Mouse (Mus musculus): ENCODE results near the gene Runx2. TPM values are rescaled to one million over a fixed set of nuclear protein-coding genes. Genes with fewer than 3 reads are reported as not detected.

Gene Runx2
- polyA plus RNA-seq, 2 experiments, result 16.5 to 27.5 TPM

DNA sequence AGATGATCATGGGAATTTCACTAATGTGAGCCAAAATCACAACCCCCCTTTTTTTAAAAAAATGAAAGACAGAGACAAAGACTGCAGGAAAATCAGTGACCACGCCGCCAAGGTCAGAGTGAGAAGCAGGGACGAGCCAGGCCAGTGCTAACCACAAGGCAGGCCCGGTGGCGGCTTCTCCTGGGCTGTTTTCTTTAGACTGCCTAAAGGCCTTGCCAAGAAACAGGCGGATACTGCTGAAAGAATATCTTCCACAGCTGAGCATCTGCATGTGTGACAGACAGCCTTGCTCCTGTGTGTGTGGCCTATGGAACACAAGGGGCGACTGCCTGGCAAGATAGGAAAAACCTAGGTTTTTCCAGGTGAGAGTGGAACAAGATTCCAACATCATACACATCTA, 136.8 kb downstream of the Runx2 start:
- Histone ChIP-seq H3K36me3 (ENCODE audit: control insufficient read depth, insufficient read depth, low read length) (no peaks in the 10 kb centered on the region; the same call in 1 of the 2 replicates), H3K27ac (replicated peaks; ENCODE audit: low read depth, low read length) (no peak overlapping the region), H3K27me3 (ENCODE audit: control insufficient read depth, insufficient read depth, low read length) (no peaks in the 10 kb centered on the region), H3K4me3 (replicated peaks; ENCODE audit: low read length) (no peak overlapping the region), H3K4me2 (replicated peaks; ENCODE audit: low read depth, low read length, severe bottlenecking) (no peak overlapping the region), H3K9me3 (ENCODE audit: control insufficient read depth, low read length) (peaks cover 12% of the 10 kb centered on the region; the same call in 1 of the 2 replicates), H3K9ac (ENCODE audit: low read depth, low read length, severe bottlenecking) (no peak overlapping the region), H3K4me1 (ENCODE audit: control insufficient read depth, insufficient read depth, low read length) (peaks cover under 1% of the 10 kb centered on the region; the same call in 1 of the 2 replicates)
- no peak for TF ChIP-seq POLR2A (IDR thresholded peaks at IDR 0.05; ENCODE audit: borderline replicate concordance, extremely low read depth, insufficient read depth, insufficient read length)
- ATAC-seq (ENCODE audit: low FRiP score, low read depth) (no peak), DNase-seq (ENCODE audit: low spot score) (peak; percentile 11)
- 75% methylated on average over 7 of the region's 7 CpGs for WGBS

DNA sequence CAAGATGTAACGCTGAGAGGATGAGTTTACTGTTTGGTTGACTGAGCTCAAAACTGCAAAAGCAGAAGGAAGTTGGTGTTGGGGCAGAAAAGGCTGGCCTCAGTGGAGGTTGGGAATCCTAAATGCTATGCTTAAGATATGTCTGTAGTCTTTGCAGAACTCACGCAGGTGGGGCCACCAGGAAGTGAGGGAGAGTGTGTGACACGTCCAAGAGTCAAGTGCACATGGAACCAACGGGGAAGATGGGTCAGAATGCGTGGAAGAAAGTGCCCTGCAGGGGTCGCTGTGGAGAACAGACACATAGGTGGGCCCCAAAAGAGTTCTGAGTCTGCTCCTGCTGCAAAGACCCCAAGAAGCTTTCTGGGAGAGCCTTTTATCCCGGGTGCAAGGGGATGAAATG, 141.8 kb downstream of the Runx2 start:
- no peak for DNase-seq (ENCODE audit: low spot score)
- H3K9me3 ChIP-seq (ENCODE audit: control insufficient read depth, low read length), result no peaks in the 10 kb centered on the region
- 72% methylated on average over 7 of the region's 7 CpGs for WGBS
- no peaks in the 10 kb centered on the region for H3K36me3 ChIP-seq (ENCODE audit: control insufficient read depth, insufficient read depth, low read length)
- H3K27me3 ChIP-seq (ENCODE audit: control insufficient read depth, insufficient read depth, low read length), result no peaks in the 10 kb centered on the region
- no peak overlapping the region for H3K4me3 ChIP-seq (replicated peaks; ENCODE audit: low read length)
- TF ChIP-seq POLR2A (IDR thresholded peaks at IDR 0.05; ENCODE audit: borderline replicate concordance, extremely low read depth, insufficient read depth, insufficient read length), result no peak
- H3K27ac ChIP-seq (replicated peaks; ENCODE audit: low read depth, low read length), result no peak overlapping the region
- no peak for ATAC-seq (ENCODE audit: low FRiP score, low read depth)
- no peak overlapping the region for H3K4me2 ChIP-seq (replicated peaks; ENCODE audit: low read depth, low read length, severe bottlenecking)
- no peak overlapping the region for H3K9ac ChIP-seq (ENCODE audit: low read depth, low read length, severe bottlenecking)
- 0 out of 2 replicates have a peak, but pooled peaks cover 7% of the 10 kb centered on the region for H3K4me1 ChIP-seq (ENCODE audit: control insufficient read depth, insufficient read depth, low read length)

DNA sequence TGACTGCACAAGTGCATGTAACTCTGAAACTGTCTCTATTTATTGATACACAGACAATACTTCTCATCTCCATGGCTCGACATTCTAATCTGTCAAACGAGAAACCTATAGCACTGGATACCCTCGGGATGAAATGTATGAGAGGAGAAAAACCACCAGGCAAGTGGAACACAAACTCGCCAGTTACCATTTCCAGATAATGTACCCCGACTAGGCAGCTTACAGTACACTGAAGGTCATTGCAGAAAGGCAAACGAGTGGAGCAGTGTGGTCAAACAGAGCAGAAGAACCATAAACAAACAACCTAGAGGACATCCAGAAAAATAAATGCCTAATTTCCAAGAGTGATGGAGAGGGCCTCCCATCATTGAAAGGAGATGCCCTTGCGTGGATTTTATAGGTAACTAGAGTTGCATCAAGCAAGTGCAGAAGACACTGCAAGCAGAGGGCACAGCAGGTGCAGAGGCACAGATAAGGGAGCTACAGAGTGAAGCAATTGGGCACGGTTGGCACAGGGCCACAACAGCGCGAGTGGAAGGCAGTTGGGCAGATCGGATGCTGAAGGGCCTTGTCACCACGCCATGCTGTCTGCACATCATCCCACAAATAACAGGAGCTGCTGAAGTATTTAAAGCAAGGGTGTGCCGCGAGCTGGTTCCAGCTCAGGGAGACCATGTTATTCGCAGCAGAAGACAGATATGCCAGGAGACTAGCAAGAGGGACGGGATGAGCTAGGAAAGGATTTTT, 142.5 kb downstream of the Runx2 start:
- H3K9ac ChIP-seq (ENCODE audit: low read depth, low read length, severe bottlenecking), result no peak overlapping the region
- H3K4me2 ChIP-seq (replicated peaks; ENCODE audit: low read depth, low read length, severe bottlenecking), result no peak overlapping the region
- DNase-seq (ENCODE audit: low spot score) (no peak), ATAC-seq (ENCODE audit: low FRiP score, low read depth) (no peak)
- no peaks in the 10 kb centered on the region for H3K36me3 ChIP-seq (ENCODE audit: control insufficient read depth, insufficient read depth, low read length)
- WGBS, result 90% methylated on average over 16 of the region's 16 CpGs
- TF ChIP-seq POLR2A (IDR thresholded peaks at IDR 0.05; ENCODE audit: borderline replicate concordance, extremely low read depth, insufficient read depth, insufficient read length), result no peak
- H3K27me3 ChIP-seq (ENCODE audit: control insufficient read depth, insufficient read depth, low read length), result no peaks in the 10 kb centered on the region
- H3K4me1 ChIP-seq (ENCODE audit: control insufficient read depth, insufficient read depth, low read length), result 0 out of 2 replicates have a peak, but pooled peaks cover 7% of the 10 kb centered on the region
- H3K9me3 ChIP-seq (ENCODE audit: control insufficient read depth, low read length), result no peaks in the 10 kb centered on the region
- H3K4me3 ChIP-seq (replicated peaks; ENCODE audit: low read length), result no peak overlapping the region
- no peak overlapping the region for H3K27ac ChIP-seq (replicated peaks; ENCODE audit: low read depth, low read length)

DNA sequence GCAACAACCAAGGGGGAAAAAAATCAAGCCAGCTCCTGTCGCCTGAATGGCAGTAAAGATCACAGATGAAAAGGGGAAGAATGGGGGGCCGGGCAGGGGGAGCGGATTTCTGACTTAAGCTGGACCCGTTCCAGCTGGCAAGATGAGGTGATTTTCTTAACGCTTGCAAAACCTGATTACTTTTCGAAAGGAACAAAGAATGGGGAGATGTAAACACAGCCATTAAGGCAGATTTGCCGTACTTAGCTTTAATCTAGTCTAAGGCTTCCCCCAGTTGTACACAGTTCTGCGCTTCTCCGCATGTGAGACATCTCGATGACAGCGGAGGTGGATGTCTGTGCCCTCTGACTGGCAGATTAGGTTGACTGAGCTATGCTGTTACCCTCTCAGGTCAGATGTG, 144.6 kb downstream of the Runx2 start:
- no peak for TF ChIP-seq POLR2A (IDR thresholded peaks at IDR 0.05; ENCODE audit: borderline replicate concordance, extremely low read depth, insufficient read depth, insufficient read length)
- no peaks in the 10 kb centered on the region for H3K9me3 ChIP-seq (ENCODE audit: control insufficient read depth, low read length)
- WGBS, result 34% methylated on average over 11 of the region's 11 CpGs
- H3K27ac ChIP-seq (replicated peaks; ENCODE audit: low read depth, low read length), result no peak overlapping the region
- H3K36me3 ChIP-seq (ENCODE audit: control insufficient read depth, insufficient read depth, low read length), result no peaks in the 10 kb centered on the region
- H3K4me3 ChIP-seq (replicated peaks; ENCODE audit: low read length), result no peak overlapping the region
- no peak overlapping the region for H3K9ac ChIP-seq (ENCODE audit: low read depth, low read length, severe bottlenecking)
- no peaks in the 10 kb centered on the region for H3K27me3 ChIP-seq (ENCODE audit: control insufficient read depth, insufficient read depth, low read length)
- H3K4me1 ChIP-seq (ENCODE audit: control insufficient read depth, insufficient read depth, low read length), result 0 out of 2 replicates have a peak, but pooled peaks cover 7% of the 10 kb centered on the region
- peak; percentile 6 for DNase-seq (ENCODE audit: low spot score)
- no peak overlapping the region for H3K4me2 ChIP-seq (replicated peaks; ENCODE audit: low read depth, low read length, severe bottlenecking)
- ATAC-seq (ENCODE audit: low FRiP score, low read depth), result no peak

DNA sequence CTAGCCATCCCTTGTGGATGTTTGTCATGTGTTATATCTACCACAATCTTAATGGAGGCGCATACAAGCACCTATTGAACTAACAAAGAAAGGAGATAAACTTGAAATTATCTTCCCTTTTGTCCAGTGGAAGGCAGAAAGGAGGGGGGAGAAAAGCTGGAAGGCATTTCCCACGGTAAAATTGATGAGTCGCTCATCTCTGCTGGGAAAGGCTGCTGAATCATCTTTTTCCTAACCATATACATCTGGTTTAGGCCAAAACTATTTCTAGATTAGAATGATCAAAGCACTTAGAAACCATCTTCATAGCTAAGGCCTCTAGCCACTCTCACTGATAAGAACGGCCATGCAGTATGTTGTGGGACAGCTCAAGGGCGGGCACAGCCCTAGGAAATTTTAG, 147.3 kb downstream of the Runx2 start:
- H3K27ac ChIP-seq (replicated peaks; ENCODE audit: low read depth, low read length), result no peak overlapping the region
- no peak for TF ChIP-seq POLR2A (IDR thresholded peaks at IDR 0.05; ENCODE audit: borderline replicate concordance, extremely low read depth, insufficient read depth, insufficient read length)
- no peaks in the 10 kb centered on the region for H3K9me3 ChIP-seq (ENCODE audit: control insufficient read depth, low read length)
- no peak overlapping the region for H3K9ac ChIP-seq (ENCODE audit: low read depth, low read length, severe bottlenecking)
- no peaks in the 10 kb centered on the region for H3K36me3 ChIP-seq (ENCODE audit: control insufficient read depth, insufficient read depth, low read length)
- no peak overlapping the region for H3K4me3 ChIP-seq (replicated peaks; ENCODE audit: low read length)
- no peaks in the 10 kb centered on the region for H3K27me3 ChIP-seq (ENCODE audit: control insufficient read depth, insufficient read depth, low read length)
- 80% methylated on average over 5 of the region's 5 CpGs for WGBS
- no peak overlapping the region for H3K4me2 ChIP-seq (replicated peaks; ENCODE audit: low read depth, low read length, severe bottlenecking)
- ATAC-seq (ENCODE audit: low FRiP score, low read depth), result no peak
- 0 out of 2 replicates have a peak, but pooled peaks cover 7% of the 10 kb centered on the region for H3K4me1 ChIP-seq (ENCODE audit: control insufficient read depth, insufficient read depth, low read length)
- no peak for DNase-seq (ENCODE audit: low spot score)
